Mouse (Mus musculus): Measurements from ENCODE around the gene Crisp2. TPM values are rescaled to one million over a fixed set of nuclear protein-coding genes. Genes with fewer than 3 reads are reported as not detected.
"Not testable (repeated sequence)": the region's sequence is repeated elsewhere in the genome, so short reads cannot be mapped to it uniquely, and the experiment has no call there.

The Crisp2 gene
- polyA plus RNA-seq, 1 experiment = not detected

- Histone ChIP-seq H3K27ac (ENCODE audit: insufficient read depth, low read length) (no peak overlapping the region), H3K4me1 (ENCODE audit: control insufficient read depth, insufficient read depth, low read length) (no peaks in the 10 kb centered on the region), H3K4me3 (ENCODE audit: low read depth, low read length) (no peak overlapping the region), H3K9me3 (replicated peaks; ENCODE audit: control insufficient read depth, insufficient read depth, low read length, poor library complexity, severe bottlenecking) (no peaks in the 10 kb centered on the region), H3K9ac (ENCODE audit: low read depth, poor library complexity, severe bottlenecking) (no peak overlapping the region), H3K27me3 (ENCODE audit: control insufficient read depth, insufficient read depth, low read length, poor library complexity, severe bottlenecking) (no peaks in the 10 kb centered on the region), H3K36me3 (ENCODE audit: control insufficient read depth, insufficient read depth, low read length, poor library complexity, severe bottlenecking) (no peaks in the 10 kb centered on the region)
- TF ChIP-seq CTCF (IDR thresholded peaks at IDR 0.05; ENCODE audit: low read depth, low read length) (no peak), POLR2A (IDR thresholded peaks at IDR 0.05; ENCODE audit: insufficient read depth, low read length) (no peak), EP300 (IDR thresholded peaks at IDR 0.05; ENCODE audit: insufficient read depth, low read depth, low read length) (no peak)
Observed at GRCm38 (mm10) chr17:40731724-40732123, 75.1 kb downstream of the Crisp2 start.

- Histone ChIP-seq H3K9me3 (replicated peaks; ENCODE audit: control insufficient read depth, insufficient read depth, low read length, poor library complexity, severe bottlenecking) (no peaks in the 10 kb centered on the region), H3K4me3 (ENCODE audit: low read depth, low read length) (no peak overlapping the region), H3K9ac (ENCODE audit: low read depth, poor library complexity, severe bottlenecking) (no peak overlapping the region), H3K27ac (ENCODE audit: insufficient read depth, low read length) (no peak overlapping the region), H3K36me3 (ENCODE audit: control insufficient read depth, insufficient read depth, low read length, poor library complexity, severe bottlenecking) (no peaks in the 10 kb centered on the region), H3K4me1 (ENCODE audit: control insufficient read depth, insufficient read depth, low read length) (no peaks in the 10 kb centered on the region), H3K27me3 (ENCODE audit: control insufficient read depth, insufficient read depth, low read length, poor library complexity, severe bottlenecking) (no peaks in the 10 kb centered on the region)
- no peak for TF ChIP-seq POLR2A (IDR thresholded peaks at IDR 0.05; ENCODE audit: insufficient read depth, low read length)
- no peak for TF ChIP-seq EP300 (IDR thresholded peaks at IDR 0.05; ENCODE audit: insufficient read depth, low read depth, low read length)
- TF ChIP-seq CTCF (IDR thresholded peaks at IDR 0.05; ENCODE audit: low read depth, low read length) = no peak
Observed at GRCm38 (mm10) chr17:40731296-40731695, 75.5 kb downstream of the Crisp2 start.

GRCm38 (mm10) chr17:40726820-40727219 lies 80.0 kb downstream of the Crisp2 start, which contains the start of gene Esp1:
Gene Esp1, plus strand, starts transcription at chr17:40727120.
- Histone ChIP-seq H3K9ac (ENCODE audit: low read depth, poor library complexity, severe bottlenecking) (no peak within 1 kb of the TSS), H3K27ac (ENCODE audit: insufficient read depth, low read length) (no peak within 1 kb of the TSS)
- TF ChIP-seq CTCF (IDR thresholded peaks at IDR 0.05; ENCODE audit: low read depth, low read length) (no peak), EP300 (IDR thresholded peaks at IDR 0.05; ENCODE audit: insufficient read depth, low read depth, low read length) (no peak), POLR2A (IDR thresholded peaks at IDR 0.05; ENCODE audit: insufficient read depth, low read length) (no peak)

GRCm38 (mm10) chr17:40717055-40717454 lies 89.7 kb downstream of the Crisp2 start:
- not testable (repeated sequence) for H3K9me3 ChIP-seq (replicated peaks; ENCODE audit: control insufficient read depth, insufficient read depth, low read length, poor library complexity, severe bottlenecking); H3K4me1 ChIP-seq (ENCODE audit: control insufficient read depth, insufficient read depth, low read length); H3K36me3 ChIP-seq (ENCODE audit: control insufficient read depth, insufficient read depth, low read length, poor library complexity, severe bottlenecking); H3K9ac ChIP-seq (ENCODE audit: low read depth, poor library complexity, severe bottlenecking); H3K27me3 ChIP-seq (ENCODE audit: control insufficient read depth, insufficient read depth, low read length, poor library complexity, severe bottlenecking); H3K4me3 ChIP-seq (ENCODE audit: low read depth, low read length); H3K27ac ChIP-seq (ENCODE audit: insufficient read depth, low read length)

More at GRCm38 (mm10) chr17:40726820-40727219, 80.0 kb downstream of the Crisp2 start, which contains the start of gene Esp1:
- Histone ChIP-seq H3K36me3 (ENCODE audit: control insufficient read depth, insufficient read depth, low read length, poor library complexity, severe bottlenecking) (no peaks in the 10 kb centered on the region), H3K4me3 (ENCODE audit: low read depth, low read length) (no peak within 1 kb of the TSS), H3K27me3 (ENCODE audit: control insufficient read depth, insufficient read depth, low read length, poor library complexity, severe bottlenecking) (no peaks in the 10 kb centered on the region), H3K9me3 (replicated peaks; ENCODE audit: control insufficient read depth, insufficient read depth, low read length, poor library complexity, severe bottlenecking) (no peaks in the 10 kb centered on the region), H3K4me1 (ENCODE audit: control insufficient read depth, insufficient read depth, low read length) (no peaks in the 10 kb centered on the region)

- H3K4me1 ChIP-seq (ENCODE audit: control insufficient read depth, insufficient read depth, low read length) = no peaks in the 10 kb centered on the region
- TF ChIP-seq EP300 (IDR thresholded peaks at IDR 0.05; ENCODE audit: insufficient read depth, low read depth, low read length) (no peak), POLR2A (IDR thresholded peaks at IDR 0.05; ENCODE audit: insufficient read depth, low read length) (no peak), CTCF (IDR thresholded peaks at IDR 0.05; ENCODE audit: low read depth, low read length) (no peak)
- no peak overlapping the region for H3K9ac ChIP-seq (ENCODE audit: low read depth, poor library complexity, severe bottlenecking)
- no peaks in the 10 kb centered on the region for H3K27me3 ChIP-seq (ENCODE audit: control insufficient read depth, insufficient read depth, low read length, poor library complexity, severe bottlenecking)
- no peak overlapping the region for H3K27ac ChIP-seq (ENCODE audit: insufficient read depth, low read length)
- H3K36me3 ChIP-seq (ENCODE audit: control insufficient read depth, insufficient read depth, low read length, poor library complexity, severe bottlenecking) = no peaks in the 10 kb centered on the region
- 0 out of 2 replicates have a peak, but pooled peaks cover 3% of the 10 kb centered on the region for H3K9me3 ChIP-seq (replicated peaks; ENCODE audit: control insufficient read depth, insufficient read depth, low read length, poor library complexity, severe bottlenecking)
- H3K4me3 ChIP-seq (ENCODE audit: low read depth, low read length) = no peak overlapping the region
Observed at GRCm38 (mm10) chr17:40716273-40716672, 90.5 kb downstream of the Crisp2 start.

Other genes with a start within 250 kb of the Crisp2 start
- gene Esp6, start 245.5 kb downstream of the Crisp2 start, polyA plus RNA-seq (2011; ENCODE audit: insufficient read depth, insufficient read length, low read depth, missing spikeins) = not detected in 2 replicates
- gene Esp4, start 208.4 kb downstream of the Crisp2 start, polyA plus RNA-seq (2011; ENCODE audit: insufficient read depth, insufficient read length, low read depth, missing spikeins) = not detected in 2 replicates
- not detected in 2 replicates for gene Esp3, start 174.9 kb downstream of the Crisp2 start, polyA plus RNA-seq (2011; ENCODE audit: insufficient read depth, insufficient read length, low read depth, missing spikeins)
- not detected in 2 replicates for gene Esp1, start 79.9 kb downstream of the Crisp2 start, polyA plus RNA-seq (2011; ENCODE audit: insufficient read depth, insufficient read length, low read depth, missing spikeins)
- not detected in 2 replicates for gene Rhag, start 4.1 kb upstream of the Crisp2 start, polyA plus RNA-seq (2011; ENCODE audit: insufficient read depth, insufficient read length, low read depth, missing spikeins)
- 6.8 and 8.5 TPM in 2 replicates for gene 9130008F23Rik, start 73.6 kb upstream of the Crisp2 start, polyA plus RNA-seq (2011; ENCODE audit: insufficient read depth, insufficient read length, low read depth, missing spikeins)
- not detected in 2 replicates for gene Glyatl3, start 107.3 kb upstream of the Crisp2 start, polyA plus RNA-seq (2011; ENCODE audit: insufficient read depth, insufficient read length, low read depth, missing spikeins)
- 26.4 and 29.5 TPM in 2 replicates for gene Mut, start 127.7 kb upstream of the Crisp2 start, polyA plus RNA-seq (2011; ENCODE audit: insufficient read depth, insufficient read length, low read depth, missing spikeins)
- gene Cenpq, start 128.0 kb upstream of the Crisp2 start, polyA plus RNA-seq (2011; ENCODE audit: insufficient read depth, insufficient read length, low read depth, missing spikeins) = 24.6 and 26.4 TPM in 2 replicates

Data from ES-Bruce4 (cell line).